Mouse (Mus musculus) heart, adult 9 months (tissue): ENCODE data around the gene Taar5.

ENCODE experiments used
- DNase-seq, 2 experiments: peaks; one replicate each; pipeline ENCODE4 v3.0.0; 2022; ENCODE audit warnings: low spot score in 2 of 2

The Taar5 gene

GRCm38 (mm10) chr10:23970656-23971165 lies at the start of gene Taar5:
Gene Taar5, plus strand, starts transcription at chr10:23970706.
- no peak for DNase-seq

- DNase-seq: no peak
These were observed 48.0 kb upstream of the Taar5 start for GRCm38 (mm10) chr10:23922468-23922867.

GRCm38 (mm10) chr10:23923941-23924340 lies 46.6 kb upstream of the Taar5 start:
- peak in 1 of 2 experiments; percentile 3 for DNase-seq

DNA sequence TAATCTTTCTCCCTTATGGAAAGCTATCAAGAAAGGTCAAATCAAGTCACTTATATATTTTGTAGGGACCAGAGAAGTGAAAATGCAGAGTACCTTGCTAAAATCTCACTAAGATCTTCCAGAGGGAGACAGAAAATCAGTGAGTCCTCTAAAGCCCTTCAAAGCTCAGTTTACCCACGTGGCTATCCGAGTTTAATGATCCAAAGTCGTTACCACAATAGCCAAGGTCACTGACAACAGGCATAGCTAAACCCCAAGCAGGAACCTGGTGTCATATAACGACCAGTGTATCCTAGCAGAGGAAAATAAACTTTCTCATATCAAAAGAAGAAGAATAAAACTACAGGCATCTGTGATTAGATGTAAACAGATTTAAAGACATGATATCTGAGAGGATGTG lies 32.9 kb upstream of the Taar5 start:
- no peak for DNase-seq

DNA sequence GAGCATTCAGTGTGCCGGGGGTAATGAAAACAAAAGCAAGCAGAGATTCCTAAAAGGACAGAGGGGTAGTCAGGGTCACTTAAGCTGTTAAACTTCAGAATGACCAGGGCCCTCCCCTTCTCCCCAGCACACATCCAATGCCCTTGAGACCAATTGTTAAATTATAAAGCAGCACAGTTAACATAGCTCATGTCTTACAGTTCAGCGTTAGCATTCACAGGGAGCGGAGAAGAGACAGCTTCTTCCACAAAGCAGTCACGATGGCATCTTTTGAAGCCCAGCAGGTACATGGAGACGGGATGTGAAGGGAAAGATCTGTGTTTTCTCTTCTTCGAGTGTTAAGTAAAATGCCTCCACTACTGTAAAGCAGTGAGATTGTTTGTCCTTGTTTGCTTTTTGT lies 32.2 kb upstream of the Taar5 start, which contains the start of gene Taar2:
TSS of gene Taar2 (plus strand) at position 261 of the 400 bp plus-strand sequence.
- DNase-seq: no peak

DNA sequence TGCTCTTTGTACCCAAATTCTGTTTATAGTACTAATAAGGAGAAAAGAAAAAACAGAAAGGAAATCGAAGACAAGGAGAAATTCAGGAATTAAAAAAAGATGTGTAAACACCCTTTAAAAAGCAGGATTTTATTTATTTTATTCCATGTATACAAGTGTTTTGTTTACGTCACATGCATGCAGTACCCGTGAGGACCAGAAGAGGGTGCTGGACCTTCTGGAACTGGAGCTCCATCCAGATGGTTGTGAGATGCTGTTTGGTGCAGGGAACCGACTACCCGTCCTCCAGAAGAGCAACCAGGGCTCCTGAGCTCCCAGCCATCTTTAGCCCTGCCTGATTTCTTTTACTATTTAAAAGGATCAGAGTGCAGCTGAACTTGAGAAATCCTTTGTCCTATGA lies 28.0 kb upstream of the Taar5 start:
- no peak for DNase-seq

GRCm38 (mm10) chr10:23948026-23948425 lies 22.5 kb upstream of the Taar5 start:
- DNase-seq: no peak

DNA sequence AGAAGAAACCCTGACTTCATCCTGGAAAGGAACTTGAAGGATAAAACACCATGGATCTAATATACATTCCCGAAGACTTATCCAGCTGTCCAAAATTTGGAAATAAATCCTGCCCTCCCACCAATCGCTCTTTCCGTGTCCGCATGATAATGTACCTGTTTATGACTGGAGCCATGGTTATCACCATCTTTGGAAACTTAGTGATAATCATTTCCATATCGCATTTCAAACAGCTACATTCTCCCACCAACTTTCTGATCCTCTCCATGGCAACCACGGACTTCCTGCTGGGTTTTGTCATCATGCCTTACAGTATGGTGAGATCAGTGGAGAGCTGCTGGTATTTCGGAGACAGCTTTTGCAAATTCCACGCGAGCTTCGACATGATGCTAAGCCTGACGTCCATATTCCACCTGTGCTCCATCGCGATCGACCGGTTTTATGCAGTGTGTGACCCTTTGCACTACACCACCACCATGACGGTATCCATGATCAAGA lies 20.9 kb upstream of the Taar5 start, which contains the start of gene Taar3:
TSS of gene Taar3 (plus strand) at position 51 of the 498 bp plus-strand sequence.
- no peak for DNase-seq

DNA sequence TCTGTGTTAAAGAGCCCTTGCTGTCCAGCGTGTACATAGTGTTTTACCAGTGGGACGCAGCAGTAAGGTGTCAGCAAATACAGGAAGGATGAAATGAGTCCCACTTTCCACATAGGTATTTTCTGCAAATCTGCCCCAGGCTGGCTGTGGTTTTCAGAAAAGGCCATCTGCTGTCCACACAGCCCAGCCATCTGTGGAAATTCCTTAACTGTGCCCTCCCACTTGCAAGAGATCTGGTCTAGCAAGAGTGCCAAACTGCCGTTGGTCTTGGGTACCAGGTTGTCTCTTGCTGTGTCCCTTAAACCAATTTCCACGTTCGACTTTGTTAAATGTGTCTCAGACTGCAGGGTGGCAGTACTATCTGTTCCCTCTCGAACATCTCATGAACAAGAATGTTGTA lies 18.8 kb upstream of the Taar5 start:
- DNase-seq: no peak

DNA sequence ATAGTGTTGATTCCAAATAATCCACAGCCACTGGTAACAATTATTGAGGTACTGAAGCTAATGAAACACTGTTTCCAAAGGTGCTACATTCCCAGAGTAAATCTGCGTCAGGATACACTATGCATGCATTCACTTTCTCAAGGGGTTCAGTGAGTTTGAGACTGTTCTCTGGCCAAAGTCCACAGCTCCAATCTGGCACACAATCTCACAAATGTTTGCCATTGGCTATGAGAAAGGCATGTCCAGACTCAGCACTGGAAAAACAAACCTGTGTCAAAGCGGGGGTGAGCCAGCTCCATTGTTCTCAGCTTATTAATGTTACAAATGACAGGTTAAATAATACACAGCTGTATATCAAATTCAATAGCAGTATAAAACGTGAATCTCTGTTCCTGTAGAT lies 11.4 kb upstream of the Taar5 start:
- DNase-seq: no peak

GRCm38 (mm10) chr10:23960444-23960915 lies 10.0 kb upstream of the Taar5 start, which contains the start of gene Taar4:
Gene Taar4, plus strand, starts transcription at chr10:23960494.
- no peak for DNase-seq

- DNase-seq: no peak
These were observed 7.1 kb upstream of the Taar5 start for GRCm38 (mm10) chr10:23963444-23963843.

GRCm38 (mm10) chr10:23964921-23965610 lies 5.4 kb upstream of the Taar5 start:
- DNase-seq: no peak

DNA sequence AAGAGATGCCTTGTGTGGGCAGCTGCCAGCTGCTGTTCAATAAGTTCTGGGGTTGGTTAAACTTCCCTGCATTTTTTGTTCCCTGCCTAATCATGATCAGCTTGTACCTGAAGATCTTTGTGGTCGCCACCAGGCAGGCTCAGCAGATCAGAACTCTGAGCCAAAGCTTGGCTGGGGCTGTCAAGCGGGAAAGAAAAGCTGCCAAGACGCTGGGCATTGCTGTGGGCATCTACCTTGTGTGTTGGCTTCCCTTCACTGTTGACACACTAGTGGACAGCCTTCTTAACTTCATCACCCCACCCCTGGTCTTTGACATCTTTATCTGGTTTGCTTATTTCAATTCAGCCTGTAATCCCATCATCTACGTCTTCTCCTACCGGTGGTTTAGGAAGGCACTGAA lies 750 bp downstream of the Taar5 start:
- no peak for DNase-seq

- no peak for DNase-seq
These were observed 7.5 kb downstream of the Taar5 start for GRCm38 (mm10) chr10:23977958-23978357.

- DNase-seq: peak; percentile 31 to 47
These were observed 8.6 kb downstream of the Taar5 start for GRCm38 (mm10) chr10:23978901-23979705.

- no peak for DNase-seq
These were observed 15.0 kb downstream of the Taar5 start, which contains the start of gene Taar6 for GRCm38 (mm10) chr10:23985546-23985945. Gene Taar6, minus strand, starts transcription at chr10:23985646.

DNA sequence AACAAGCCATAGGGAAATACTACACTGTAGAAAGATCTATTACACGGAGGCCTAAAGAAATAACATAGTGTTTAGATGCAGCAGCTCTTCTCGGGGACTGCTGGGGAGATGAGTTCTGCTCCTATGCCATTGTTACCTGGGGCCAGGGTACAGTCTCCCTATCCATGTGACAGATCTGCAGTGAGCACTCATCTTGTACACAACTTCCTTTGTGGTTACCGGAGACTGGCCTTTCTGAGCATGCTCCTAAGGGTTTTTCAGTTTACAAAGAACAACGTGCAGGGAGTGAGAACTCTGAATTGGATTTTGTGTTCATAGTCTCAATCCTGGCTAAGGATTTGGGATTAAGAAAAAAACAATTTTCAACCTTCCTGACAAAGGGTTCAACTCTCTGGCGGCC lies 15.9 kb downstream of the Taar5 start:
- no peak for DNase-seq

DNA sequence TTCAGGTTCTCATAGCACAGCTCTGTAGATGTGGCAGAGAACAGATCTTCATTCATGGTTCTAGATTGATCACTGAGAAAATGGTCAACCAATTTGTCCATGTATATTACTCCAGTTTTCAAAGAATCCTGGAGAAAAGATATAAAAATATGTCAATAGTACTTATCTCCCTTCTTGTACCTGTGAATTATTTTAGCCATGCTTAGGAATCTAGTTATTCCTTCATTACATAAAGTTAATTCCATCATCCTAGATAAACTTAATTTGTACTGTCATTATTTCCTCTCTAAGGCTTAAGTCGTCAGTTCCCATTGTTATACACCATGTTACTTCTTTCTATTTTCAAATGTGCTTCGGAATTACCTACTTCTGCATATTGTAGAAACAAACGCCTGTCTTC lies 22.9 kb downstream of the Taar5 start, which contains the start of gene Taar7a:
TSS of gene Taar7a (minus strand) at position 101 of the 400 bp plus-strand sequence.
- DNase-seq: no peak

GRCm38 (mm10) chr10:23999639-24000038 lies 29.1 kb downstream of the Taar5 start, which contains the start of gene Taar7b:
Gene Taar7b, plus strand, starts transcription at chr10:23999939.
- DNase-seq: no peak

DNA sequence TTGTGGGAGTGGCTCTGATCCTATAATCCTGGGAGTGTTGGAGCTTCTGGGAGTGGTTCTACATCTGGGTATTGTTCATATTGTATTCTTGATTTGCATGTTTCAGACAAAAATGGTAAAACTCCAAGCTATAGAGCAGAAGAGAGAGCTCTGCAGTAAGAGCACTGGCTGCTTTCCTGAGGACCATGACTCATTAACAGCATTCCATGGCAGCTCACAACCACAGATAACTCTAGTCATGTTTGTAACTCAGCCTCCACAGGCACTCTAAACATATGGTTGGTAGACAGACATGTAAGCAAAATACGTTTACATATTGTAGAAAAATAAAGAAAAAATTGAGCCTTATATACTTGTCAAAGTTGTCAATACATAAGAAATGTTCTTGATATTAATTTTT lies 35.9 kb downstream of the Taar5 start:
- no peak for DNase-seq

DNA sequence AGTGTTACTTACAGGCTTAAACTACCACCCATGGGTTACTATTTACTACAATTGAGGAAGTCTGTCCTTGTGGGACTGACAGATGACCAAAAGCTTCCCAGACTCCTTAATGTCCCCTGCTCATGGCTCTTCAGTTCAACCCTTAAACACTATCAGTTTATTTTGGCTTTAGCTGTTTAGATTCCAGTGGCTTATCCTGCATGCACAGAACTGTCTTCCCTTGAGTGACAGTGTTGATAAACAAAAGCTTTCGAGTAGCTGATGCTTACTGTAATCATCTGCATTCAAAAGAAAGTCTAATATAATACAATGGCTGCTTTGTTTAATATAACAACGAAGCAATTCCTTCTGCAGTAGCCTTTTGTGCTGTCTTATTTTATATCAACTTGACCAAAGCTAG lies 36.5 kb downstream of the Taar5 start:
- no peak for DNase-seq
